Mouse (Mus musculus) hematopoietic stem cell, adult 5-6 weeks (primary cell): ENCODE measurements at regions not wholly inside any gene's neighbourhood (a gene's known extent, or its start where the extent isn't known, plus 50 kb on each side); places are given as distances from the start of the nearest gene placed in this dataset.

ENCODE experiments used
- ATAC-seq, 2 experiments: fragments of 125-278 bp in 1 of 2; replicated peaks in 1 of 2; 2 replicates each; pipeline ENCODE4 v1.8.0; 2016 to 2017; ENCODE audit warnings: inconsistent platforms in 2 of 2, mild to moderate bottlenecking in 2 of 2, moderate number of reproducible peaks in 2 of 2, low read depth in 1 of 2, moderate TSS enrichment in 1 of 2; ENCODE audit not compliant: low FRiP score in 2 of 2, poor library complexity in 2 of 2, severe bottlenecking in 2 of 2, insufficient read depth in 1 of 2, low TSS enrichment in 1 of 2

- no peak for ATAC-seq
Observed at GRCm38 (mm10) chr2:75756704-75757638, 52.5 kb upstream of the Nfe2l2 start.

- no peak for ATAC-seq
Observed at GRCm38 (mm10) chr2:75754606-75755005, 50.2 kb upstream of the Nfe2l2 start.
